Mouse (Mus musculus) lung, adult 18-20 months (tissue): ENCODE measurements around the gene Col28a1.
"Not testable (repeated sequence)": the region's sequence is repeated elsewhere in the genome, so short reads cannot be mapped to it uniquely, and the experiment has no call there.

Experiments
- DNase-seq, 2 experiments: peaks; one replicate each; pipeline ENCODE4 v3.0.0; 2022; ENCODE audit warnings: mixed read lengths in 2 of 2

Col28a1 gene

DNA sequence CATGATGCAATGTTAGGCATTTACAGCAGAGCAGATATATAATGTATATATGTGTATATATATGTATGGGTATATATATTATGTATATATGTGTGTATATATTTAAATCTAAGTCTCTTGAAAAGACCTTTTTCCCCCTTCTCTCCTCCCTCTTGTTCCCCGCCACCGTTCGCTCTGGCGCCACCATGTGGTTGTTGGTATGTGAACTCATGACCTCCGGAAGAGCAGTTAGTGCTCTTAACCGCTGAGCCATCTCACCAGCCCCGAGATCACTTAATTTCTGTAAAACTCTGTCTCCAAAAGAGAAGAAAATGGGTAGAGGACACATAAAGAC, 208.8 kb downstream of the Col28a1 start:
- peak; percentile 44 to 48 for DNase-seq

DNA sequence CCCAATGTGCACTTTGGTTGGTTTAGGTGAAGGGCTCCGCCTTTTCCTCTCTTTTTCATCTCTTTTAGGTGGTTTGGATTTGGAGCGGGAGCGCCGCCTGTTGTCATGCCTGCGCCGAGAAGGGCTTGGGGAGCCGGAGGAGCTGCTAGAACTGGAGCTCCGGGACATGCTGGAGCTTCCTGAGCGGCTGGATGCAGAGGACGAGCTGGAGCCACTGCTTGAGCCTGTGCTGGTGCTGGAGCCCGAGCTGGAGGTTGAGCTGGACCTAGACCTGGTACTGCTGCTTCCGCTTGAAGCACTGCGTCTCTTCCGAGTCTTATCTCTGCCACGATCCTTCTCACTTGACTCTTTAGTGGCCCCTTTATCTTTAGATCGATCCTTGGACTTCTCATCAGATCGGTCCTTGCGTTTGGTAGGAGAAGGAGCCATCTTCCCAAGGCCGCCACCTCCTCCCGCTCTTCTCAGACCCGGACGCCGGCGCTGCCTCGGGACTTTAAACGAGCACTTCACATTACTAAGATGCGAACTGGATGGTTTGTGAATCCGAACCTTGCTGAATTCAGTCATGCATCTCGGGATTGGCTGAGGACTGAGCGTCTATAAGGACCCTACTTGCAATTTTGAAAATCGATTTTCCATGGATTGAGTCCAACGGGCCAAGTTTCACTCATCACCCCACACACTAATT, 209.3 kb downstream of the Col28a1 start:
- not testable (repeated sequence) for DNase-seq

DNA sequence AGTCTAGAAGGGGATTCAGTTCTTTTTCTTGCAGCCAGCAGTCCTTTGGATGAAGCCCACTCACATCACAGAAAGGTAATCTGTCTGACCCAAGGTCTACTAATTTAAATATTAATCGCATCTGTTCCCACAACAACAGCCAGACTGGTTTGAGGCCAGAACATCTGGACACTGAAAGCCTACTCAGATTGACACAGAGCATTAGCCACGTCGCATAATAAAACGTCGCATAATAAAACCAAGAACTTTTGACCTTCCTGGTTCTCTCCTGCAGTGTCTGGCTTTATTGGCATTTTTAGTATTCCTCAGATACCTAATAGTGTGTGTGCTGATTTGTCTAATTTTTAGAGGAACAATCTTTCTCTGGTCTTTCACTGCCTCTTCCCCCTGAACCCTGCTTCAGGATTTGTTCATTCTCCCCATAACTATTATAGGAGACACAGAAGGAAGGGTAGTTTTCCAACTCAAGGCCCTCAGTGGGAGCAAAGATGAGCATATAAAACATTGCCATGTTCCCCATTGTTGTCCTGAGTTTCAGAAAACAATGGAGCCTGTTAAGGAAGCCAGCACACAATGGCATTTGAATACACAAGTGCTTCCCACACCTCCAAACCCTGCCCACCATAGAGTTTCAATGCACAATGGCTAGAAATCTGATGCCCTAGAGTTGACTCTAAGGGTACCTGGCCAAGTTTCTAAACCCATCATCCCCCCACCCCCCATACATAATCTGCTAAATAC, 221.2 kb downstream of the Col28a1 start:
- DNase-seq: no peak

DNA sequence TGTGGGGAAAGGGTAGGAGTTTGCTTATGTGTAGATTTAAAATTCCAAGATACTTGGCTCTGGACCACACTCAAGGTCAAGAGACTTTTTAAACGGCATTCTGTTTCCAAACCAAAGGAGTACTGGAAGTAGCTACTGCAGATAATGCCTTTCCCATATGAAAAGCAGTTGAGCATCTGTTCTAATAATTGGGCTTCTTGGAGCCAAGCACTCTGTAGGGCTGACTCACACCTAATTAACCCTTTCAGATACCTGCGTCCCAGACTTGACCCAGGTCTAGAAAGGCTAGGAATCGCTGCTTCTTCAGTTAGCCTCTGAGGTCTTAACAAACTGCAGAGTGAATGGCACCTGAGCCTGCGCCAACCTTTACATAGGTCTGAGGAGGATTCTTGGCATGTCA, 223.0 kb downstream of the Col28a1 start:
- DNase-seq: no peak

DNA sequence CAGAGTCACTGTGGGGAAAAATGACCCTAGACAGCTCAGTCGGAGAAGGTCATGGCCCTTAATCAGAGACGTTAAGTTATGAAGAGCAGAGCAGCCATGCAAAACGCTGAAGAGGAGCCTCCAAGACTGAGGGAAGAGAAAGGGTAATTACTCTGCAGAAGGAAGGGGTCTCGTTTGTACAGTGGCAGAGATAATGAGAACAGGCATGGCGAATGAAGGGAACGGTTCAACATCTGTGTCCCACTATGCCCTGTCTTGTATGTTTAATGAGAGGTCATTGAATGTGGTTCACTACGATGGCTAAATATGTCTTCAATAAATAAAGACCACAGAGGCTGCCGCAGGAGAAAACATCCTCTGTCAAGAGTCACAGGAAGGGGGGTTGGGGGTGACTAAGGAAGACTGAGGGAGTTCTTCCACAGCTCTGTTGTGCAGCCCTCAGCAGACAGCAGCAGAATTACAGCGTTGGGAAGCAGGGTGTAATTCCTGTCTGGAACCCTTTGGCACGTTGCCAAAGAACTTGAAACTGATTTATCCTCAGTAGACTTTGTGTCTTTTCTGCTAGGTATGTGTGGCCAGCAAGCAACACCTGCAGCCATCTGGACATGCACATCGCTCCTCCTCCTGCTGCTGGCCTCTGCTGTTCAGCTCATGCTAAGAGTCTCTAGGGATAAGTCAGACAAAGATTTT, 226.4 kb downstream of the Col28a1 start:
- DNase-seq: no peak

DNA sequence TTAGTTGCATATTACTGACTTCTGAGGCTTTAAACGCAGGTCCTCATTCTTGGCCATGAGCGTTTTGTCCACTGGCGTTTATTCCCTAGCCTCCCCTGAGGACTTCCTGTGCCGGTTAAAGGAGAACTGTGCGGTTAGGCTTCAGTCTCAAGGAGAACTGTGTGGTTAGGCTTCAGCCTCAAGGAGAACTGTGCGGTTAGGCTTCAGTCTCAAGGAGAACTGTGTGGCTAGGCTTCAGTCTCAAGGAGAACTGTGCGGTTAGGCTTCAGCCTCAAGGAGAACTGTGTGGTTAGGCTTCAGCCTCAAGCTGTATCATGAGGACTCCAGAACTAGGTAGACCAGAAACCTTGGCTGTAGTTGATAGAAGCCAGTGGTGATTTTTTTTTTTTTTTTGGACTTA, 229.7 kb downstream of the Col28a1 start:
- no peak for DNase-seq

DNA sequence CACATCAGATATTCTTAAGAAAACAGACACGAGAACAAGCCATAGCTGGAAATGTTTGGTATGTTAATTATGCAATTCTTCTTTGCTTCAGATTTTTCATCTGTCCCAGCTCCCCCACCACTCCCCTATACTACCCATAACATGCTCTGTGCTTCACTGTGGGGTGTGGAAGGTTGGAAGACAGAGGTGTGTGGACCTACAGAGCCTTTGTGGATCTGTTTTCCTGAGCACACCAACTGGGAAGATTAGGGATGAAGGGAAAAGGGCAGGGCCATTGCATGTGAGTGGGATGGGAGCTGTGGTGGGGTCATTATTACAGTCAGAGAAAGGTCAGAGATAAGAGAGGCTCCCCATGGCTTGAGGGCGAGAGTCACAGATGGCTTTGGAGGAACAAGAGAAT, 240.2 kb downstream of the Col28a1 start:
- no peak for DNase-seq

DNA sequence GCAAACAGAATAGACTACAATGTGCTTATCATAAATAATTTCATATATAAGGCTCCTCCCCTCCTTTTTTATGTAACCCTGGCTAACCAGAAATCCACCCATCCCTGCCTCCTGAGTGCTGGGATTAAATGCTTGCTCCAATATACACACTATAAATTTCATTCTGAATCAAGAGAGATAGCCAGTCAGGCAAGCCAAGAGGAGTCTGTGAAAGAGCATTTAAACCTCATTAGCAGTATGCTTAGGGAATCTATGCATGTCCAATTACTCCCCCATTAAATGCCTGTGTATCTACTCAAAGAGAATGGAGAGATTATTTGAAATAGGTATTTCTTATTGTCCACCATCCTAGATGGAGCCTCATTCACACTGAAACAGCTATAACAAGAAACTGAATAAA, 240.6 kb downstream of the Col28a1 start:
- DNase-seq: no peak
